Mouse (Mus musculus) MN1 (cell line): ENCODE data around the gene Gm19684.
"Not testable (repeated sequence)": the region's sequence is repeated elsewhere in the genome, so short reads cannot be mapped to it uniquely, and the experiment has no call there.

Experiments
- DNase-seq: peaks from one replicate; pipeline ENCODE4 v3.0.0-alpha.2; 2016; ENCODE audit warnings: low spot score

The Gm19684 gene

DNA sequence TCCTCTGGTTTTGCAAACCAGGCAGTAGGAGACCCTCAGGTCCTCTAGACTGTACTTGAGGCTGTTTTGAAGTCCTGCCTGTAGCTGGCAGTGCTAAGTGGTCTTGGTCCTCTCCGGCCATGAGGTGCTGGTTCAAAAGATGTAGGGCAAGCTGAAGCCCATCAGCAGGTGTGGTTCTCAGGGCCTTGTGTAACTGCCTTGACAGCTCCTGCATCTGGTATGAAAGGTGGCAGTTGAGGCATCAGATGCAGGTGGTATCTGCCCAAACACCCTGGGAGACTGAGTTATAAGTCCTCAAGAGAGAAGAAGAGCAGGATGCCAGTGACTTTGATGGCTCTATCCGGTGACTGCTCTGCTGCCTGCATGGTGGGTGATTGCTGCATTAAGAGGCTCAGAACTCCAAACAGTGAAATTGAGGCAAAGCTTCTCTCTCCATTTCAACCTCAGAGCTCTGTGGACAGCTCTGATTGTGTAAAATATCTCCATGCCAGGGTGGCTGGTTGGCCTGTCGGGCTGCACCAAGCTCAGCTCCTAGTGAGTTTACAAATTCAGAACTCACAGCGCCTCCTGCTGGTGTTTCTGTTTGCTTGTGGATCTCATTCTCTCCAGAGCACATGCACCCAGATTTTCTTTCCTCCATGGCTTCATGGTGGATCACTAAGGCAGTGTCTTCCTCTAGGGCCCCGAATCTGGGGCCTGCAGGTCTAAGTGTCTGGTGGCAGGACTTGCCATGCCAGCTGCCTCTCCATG lies 10.2 kb downstream of the Gm19684 start:
- peak; percentile 65 for DNase-seq

DNA sequence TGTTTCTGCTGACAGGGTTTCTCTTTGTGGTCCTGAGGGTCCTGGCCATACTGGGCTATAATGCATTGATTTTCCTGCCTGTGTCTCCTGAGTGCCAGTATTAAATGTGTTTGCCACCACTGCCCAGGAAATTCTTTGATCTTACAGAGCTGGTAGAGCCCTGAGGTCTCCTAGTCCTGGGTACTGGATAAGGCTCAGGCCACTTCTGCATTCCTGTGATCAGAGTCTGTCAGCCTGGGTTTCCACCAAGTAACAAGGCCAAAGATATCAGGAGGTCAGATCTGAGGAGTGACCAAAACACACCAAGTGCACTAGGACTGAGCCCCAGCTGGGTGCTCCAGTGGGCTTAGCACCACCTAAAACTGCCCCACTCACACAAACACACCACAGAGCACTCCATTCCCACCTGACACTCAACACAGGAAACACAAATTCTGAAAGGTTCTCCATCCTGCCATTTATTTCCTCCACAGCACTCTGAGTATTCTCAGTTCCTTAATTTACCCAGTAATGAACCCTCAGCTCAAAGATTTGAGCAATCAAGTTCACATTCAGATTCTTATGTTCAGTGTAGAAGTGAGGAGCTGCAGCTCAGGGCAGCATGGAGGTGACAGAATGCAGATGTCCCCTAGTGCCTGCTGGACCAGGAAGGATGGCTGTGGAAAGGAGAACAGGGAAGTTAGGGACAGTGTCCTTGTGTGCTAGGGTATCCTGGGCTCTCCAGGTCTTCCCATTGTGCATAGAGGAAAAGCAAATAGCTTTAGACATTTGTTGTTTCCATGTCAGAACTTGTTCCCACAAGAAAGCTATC lies 14.1 kb downstream of the Gm19684 start:
- DNase-seq: not testable (repeated sequence)

DNA sequence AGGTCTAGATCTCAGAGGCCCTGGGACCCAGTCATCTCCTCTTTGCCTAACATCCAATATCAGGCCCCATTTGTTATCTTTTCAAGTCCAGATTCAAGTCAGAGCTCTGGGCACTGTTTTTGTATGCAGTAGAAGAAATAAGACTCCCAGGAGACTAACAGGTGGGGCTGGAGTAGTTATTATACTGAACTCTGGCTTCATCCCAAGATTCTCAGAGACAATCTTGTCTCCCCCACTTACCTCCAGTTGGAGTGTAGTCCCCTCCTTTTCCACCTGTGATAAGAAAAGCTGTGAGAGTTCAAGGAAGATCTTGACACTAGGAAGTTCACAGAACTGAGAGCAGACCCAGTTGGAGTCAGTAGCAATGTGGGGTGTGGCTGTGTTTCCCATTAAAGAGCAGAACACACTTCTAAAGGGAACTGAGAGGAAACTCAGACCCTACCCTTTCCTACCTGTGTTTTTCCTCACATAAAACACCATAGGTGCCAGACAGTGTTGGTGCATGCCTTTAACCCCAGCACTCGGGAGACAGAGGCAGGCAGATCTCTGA lies 14.9 kb downstream of the Gm19684 start:
- DNase-seq: not testable (repeated sequence)

DNA sequence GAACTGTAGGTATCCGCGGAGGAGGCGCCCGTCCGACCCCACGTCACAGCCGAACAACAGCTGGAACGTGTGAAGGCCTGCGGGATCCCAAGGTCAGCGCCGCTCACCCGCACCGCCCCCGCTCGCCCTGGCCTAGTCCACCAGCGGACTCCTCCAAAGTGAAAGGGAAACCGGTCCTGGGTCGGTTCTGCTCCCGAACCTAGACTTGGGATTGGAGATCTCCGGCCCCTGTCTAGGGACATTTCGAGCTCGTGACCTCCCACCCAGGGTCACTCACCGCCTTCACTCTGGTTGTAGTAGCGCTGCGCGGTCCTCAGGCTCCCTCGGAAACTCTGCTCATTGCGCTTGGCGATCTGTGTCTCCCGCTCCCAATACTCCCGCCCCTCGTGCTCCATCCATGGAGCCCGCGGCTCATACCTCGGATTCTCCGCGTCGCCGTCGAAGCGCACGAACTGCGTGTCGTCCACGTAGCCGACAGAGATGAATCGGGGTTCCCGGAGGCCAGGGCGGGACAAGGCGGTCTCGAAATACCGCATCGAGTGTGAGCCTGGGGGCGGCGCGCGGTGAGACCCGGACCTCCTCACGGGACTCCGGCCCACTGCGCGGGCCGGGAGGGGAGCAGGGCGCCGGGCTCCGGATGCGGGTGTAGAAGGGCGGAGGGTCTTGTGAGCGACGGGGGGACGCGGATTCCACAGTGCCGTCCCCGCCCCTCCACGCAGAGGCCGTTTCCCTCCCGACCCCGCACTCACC lies 23.8 kb downstream of the Gm19684 start:
- no peak for DNase-seq

DNA sequence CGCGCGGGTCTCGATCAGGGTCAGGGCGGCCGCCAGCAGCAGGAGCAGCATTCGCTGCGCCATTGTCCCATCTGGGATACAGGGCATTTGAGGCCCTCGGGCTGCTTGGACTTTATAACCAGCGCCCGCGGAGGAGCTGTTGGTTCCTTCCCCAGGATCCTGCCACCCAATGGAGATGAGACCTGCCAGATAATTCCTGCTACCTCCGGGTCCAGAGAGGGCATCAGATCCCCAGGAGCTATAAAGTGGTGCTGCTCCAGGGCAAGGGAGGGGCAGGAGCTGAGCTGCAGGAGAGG lies 24.3 kb downstream of the Gm19684 start:
- DNase-seq: not testable (repeated sequence)

DNA sequence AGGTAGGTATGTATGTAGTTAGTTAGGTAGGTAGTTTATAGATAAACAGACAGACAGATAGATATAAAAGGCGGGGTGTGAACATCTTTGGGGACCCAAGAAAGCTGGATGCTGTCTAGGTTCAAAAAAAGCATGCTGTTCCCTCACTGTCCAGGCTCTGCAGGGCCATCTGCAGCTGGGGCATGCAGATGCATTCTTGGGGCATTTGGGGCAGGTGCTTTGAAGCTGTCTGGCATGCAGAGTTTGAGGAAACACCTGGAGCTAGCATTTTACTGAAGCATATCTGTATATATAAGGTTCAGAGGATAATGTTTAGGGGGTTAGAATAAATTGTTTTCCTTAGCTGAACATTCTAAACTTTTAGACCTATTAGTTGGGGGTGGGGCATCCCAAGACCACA lies 25.5 kb downstream of the Gm19684 start:
- DNase-seq: not testable (repeated sequence)

DNA sequence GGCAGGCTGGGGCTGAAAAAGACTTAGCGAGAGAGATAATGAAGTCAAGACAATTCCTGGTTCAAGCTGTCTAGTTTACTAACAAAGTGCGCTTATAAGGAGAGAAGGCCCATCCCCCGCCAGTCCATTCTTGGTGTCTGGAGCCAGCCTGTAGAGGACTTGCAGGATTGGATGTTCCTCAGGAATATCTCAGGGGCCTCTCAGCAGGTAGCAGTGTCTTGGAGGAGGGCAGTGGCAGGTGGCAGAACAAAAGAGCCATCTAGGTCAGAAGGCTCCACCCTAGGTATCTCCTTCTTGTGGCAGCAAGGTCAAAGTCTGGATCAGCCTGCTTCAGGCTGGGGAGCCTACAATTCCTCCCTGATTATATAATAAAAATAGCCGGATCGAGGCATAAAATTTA lies 27.0 kb downstream of the Gm19684 start:
- DNase-seq: not testable (repeated sequence)

DNA sequence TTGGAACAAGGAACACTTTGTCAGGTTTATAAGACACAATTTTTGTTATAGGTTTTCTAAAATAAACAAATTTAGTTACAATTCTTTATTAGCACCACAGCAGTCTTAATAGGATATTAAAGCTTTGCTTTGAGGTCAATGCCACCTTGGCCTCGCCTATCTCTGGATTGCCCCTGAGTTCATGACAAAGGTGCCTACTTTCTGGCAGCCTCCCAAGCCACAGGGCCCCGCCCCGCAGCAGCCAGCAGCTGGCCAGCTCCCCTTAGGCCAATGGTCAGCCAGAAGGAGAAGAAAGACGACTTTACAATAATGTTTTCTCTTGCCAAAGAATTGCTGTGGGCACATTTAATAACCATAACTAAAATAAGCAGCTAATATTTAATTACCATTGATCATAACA lies 29.7 kb downstream of the Gm19684 start:
- DNase-seq: not testable (repeated sequence)

DNA sequence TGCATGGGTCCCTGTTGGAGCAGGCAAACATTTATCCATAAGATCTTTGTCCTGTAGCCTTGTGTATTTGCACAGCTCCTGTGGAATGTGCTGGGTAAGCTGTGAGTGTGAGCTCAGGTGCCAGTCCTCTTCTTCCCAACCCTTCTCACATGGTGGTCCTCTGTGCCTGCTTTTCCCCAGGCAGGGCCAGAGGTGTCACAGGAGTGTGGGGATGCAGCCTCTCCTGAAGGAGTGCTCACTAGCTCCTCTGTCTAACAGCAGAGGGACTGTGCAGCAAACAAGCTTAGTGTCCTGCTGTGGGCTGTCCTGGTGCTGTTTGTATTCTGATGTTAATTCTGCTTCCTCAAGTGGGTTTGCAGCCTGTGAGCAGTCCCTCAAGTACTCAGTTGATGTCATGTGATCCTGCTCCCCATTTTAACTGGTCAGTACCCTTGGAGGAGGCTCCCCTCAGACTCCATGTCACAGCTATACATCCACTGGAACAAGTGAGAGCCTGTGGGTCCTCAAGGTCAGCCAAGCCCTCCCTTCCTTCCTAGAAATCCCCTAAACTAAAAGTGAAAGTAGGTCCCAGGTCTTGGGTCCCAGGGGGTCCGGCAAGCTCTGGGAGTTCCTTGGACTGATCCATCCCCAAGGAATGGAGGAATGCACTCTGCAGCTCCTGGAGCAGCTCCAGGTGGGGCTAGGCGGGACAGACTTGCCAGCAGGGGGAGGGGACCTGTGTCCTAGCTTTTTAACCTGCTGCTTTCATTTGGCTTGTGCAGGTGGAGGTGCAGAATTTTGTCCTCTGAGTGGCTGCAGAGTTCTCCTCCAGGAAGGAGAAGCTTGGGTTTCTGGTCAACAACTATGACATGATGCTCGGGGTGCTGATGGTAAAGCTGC lies 33.0 kb downstream of the Gm19684 start:
- DNase-seq: no peak

DNA sequence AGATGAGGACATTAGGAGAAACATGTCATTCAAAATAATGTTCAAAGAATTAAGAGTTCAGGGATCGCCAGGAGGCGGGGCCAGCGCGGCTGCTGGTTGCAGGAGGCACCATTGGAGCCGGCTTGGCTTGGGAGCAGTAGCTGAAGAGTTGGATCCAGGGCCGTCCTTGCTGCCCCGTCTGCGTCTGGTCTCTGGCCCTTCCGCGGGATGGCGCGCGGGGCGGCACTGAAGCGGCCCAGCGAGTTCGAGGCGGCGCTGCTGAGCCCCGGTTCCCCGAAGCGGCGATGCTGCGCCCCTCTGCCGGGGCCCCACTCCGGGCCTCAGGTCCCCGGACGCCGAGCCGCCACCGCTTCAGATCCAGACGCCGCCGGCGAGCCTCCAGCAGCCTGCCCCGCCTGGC lies 36.3 kb downstream of the Gm19684 start:
- not testable (repeated sequence) for DNase-seq

DNA sequence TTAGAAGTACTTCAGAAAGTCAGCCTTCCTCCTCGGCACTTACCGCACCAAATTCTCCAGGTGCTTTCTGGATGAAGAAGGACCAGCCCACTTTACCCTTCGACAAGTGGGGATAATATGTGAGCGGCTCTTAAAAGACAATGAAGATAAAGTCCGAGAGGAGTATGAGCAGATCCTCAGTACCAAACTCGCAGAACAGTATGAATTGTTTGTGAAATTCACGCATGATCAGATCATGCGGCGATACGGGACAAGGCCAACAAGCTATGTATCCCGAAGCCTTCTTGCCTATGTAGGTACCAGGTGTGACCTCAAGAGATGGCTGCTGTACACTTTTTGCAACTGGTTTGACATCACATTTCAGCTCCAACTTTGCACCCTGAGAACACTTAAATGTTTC lies 36.8 kb downstream of the Gm19684 start:
- not testable (repeated sequence) for DNase-seq

DNA sequence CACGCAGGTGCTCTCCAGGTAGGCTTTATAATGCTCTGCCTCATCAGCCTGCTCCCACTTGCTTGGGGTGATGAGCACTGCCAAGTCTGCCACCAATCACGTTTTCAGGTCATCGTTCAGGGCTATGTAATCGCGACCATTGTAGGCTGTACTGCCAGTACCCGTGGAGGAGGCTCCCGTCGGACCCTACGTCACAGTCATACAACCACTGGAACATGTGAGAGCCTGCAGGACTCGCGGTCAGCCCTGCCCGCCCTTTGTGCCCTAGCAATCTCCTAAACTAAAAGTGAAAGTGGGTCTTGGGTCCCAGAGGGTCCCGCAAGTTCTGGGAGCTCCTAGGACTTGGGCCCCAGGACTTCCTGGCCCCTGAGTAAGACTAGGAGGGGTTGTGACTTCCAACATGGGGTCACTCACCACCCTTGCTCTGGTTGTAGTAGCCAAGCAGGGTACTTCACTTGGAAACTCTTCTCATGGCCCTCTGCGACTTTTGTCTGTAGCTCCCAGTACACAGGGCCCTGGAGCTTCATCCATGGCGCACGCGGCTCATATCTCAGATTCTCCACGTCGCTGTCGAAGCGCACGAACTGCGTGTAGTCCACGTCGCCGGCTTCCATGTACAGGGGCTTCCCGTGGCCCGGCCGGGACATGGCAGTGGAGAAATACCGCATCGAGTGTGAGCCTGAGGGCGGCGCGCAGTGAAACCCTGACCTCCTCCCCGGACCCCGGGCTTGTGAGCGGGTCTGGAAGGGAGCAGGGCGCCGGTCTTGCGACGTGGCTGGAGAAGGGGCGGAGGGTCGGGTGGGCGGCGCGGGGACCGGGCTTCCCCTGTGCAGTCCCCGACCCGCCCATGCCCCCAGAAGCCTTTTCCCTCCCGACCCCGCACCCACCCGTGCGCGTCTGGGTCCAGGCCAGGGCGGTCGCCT lies 39.9 kb downstream of the Gm19684 start:
- DNase-seq: no peak

DNA sequence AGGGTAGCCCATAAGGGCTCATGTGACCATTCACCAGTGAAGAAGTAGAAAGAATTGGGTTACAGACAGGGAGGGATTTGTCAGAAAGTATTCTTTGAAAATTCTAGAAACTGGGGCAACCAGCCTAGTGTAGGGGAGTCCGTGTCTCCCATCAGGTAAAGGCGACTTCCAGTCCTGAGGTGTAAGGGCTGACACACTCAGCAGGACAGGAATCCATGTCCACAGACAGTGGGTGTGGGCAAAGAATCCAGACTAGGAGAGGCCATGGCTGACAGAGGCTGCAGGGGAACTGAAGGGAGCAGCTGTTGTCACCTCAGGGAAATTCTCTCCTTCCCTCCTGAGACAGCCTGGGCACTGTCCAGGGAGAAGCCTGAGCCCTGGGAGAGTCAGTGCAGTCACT lies 45.4 kb downstream of the Gm19684 start:
- not testable (repeated sequence) for DNase-seq

DNA sequence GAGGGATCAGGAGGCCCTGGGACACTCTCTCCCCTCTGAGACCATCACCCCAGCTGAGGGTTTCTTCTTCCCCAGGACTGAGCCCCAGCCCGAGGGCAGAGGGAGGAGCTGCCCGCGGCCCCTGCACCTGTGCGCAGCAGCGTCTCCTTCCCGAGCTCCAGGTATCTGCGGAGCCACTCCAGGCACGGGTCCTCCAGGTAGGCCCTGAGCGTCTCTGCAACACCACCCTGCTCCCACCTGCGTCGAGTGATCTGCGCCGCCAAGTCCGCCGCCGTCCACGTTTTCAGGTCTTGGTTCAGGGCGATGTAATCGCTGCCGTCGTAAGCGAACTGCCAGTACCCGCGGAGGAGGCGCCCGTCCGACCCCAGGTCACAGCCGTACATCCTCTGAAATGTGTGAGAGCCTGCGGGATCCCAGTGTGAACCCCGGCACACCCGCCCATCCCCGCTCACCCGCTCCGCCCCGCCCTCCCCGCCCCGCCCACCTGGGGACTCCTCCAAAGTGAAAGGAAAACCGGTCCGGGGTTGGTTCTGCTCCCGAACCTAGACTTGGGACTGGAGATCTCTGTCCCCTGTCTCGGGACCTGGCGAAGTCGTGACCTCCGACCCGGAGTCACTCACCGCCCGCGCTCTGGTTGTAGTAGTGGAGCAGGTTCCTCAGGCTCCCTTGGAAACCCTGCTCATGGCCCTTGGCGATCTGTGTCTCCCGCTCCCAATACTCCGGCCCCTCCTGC lies 46.0 kb downstream of the Gm19684 start:
- DNase-seq: no peak

DNA sequence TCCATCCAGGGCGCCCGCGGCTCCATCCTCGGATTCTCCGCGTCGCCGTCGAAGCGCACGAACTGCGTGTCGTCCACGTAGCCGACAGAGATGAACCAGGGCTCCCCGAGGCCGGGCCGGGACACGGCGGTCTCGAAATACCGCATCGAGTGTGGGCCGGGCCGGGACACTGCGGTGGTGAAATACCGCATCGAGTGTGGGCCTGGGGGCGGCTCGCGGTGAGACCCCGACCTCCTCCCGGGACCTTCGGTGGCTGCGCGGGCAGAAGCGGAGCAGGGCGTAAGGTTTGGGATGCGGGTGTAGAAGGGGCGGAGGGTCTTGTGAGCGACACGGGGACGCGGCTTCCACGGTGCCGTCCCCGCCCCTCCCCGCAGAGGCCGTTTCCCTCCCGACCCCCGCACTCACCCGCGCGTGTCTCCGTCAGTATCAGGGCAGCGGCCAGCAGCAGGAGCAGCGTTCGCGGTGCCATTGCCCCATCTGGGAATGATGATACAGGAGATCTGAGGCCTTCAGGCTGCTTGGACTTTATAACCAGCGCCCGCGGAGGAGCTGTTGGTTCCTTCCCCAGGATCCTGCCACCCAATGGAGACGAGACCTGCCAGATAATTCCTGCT lies 46.7 kb downstream of the Gm19684 start, which contains the start of gene Gm8909:
Gm8909 (minus strand) TSS at position 499 of the 614 bp plus-strand sequence.
- no peak for DNase-seq

DNA sequence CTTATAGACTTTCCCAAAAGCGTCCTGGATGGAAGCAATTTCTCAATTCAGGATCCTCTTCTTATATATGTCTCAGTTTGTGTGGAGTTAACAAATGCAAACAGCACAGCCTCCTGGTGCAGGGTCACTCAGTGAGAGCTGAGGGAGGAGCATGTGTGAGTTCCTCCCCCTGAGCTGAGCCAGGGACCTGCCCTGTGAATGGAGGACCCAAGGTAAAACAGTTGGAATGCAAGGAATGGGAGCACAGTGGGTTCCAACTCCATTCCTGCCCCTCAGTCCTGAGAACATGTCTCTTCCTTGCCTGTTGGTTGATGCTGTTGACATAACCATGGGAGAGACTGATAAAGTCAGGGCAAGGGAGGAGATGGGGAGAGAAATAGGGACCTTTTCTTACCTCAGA lies 47.6 kb downstream of the Gm19684 start:
- not testable (repeated sequence) for DNase-seq

DNA sequence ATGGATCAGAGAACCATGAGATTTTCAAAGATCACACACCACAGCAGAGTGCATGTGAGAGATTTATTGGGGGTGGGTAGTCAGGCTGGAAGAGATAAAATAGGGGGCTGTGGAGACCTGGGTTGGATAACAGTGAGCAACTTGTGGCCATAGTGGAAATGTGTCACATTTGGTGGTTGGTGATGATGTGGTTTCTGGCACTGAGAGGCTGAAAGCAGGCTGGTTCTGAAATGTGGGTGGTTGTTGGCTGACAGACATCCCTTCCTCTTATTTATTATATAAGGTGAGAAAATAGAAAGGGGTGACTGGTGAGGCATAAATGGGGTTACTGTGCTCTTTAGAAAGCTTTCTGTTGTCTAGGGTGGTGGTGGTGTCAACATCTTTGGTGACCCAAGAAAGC lies 48.3 kb downstream of the Gm19684 start:
- no peak for DNase-seq

DNA sequence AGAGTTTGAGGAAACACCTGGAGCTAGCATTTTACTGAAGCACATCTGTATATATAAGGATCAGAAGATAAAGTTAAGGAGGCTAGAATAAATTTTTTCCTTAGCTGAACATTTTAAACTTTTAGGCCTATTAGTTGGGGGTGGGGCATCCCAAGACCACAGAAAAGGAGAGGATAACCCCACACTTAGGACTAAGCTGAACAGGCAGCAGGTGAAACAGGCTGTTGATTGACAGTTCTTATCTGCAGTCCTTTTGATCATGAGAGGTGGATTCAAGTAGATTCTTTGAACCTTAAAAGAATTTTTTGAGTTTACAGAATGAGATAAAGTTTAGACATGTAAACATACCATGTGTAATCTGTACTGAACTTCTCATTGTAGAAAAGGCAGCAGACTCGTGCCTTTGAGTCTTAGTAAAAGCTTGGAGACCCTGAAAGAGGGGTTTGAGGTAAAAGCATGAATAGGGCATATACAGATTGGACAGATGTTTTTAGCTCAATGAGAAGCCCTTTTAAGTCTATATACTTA lies 48.9 kb downstream of the Gm19684 start:
- no peak for DNase-seq

DNA sequence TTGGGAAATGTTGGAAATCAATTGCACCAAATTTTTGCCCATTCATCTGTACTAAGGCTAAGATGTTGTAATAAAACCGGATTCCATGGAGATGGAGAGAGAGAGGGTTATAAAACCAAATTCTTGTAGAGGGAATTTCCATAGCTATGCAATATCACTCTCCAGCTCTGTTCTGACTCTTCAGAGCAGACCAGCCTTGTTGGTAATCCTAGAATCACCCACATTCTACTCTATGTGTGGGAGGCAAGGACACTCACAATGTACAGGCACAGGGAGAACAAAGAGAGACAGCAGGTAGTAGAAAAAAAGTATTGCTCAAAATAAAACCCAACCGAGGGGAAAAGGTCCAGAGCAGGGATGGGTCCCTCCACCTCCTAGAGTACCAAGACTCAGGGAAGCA lies 54.7 kb downstream of the Gm19684 start:
- DNase-seq: not testable (repeated sequence)
